In genomic region chr11:88467498-88468245, GRCm38 (mm10) we compare ENCODE assay signal across 8 mouse cellular contexts.
A peak's percentile ranks its signal among the peaks of the same experiment; 100 is the strongest.
DNase-seq lines count a peak whose midpoint lies in the region; ATAC-seq and TF ChIP-seq lines count a peak whose summit lies in the region.

No protein-coding gene starts in this region.

- H3K9ac ChIP-seq in heart, embryonic 14.5 days (ENCODE audit: low read length) = peak overlapping the region; percentile 60
- no peak overlapping the region for H3K9ac ChIP-seq in kidney, postnatal 0 days (ENCODE audit: low read depth, low read length)
- no peak overlapping the region; the same call in 1 of the 2 replicates for H3K9ac ChIP-seq in neural tube, embryonic 11.5 days (ENCODE audit: low read length)

- peak; percentile 57 for ATAC-seq in heart, embryonic 14.5 days (ENCODE audit: insufficient number of reproducible peaks, insufficient read depth, low FRiP score, low read depth)
- ATAC-seq in kidney, postnatal 0 days (replicated peaks; ENCODE audit: low FRiP score, low read depth) = peak; percentile 57; the same call in 1 of the 2 replicates
- ATAC-seq in neural tube, embryonic 11.5 days (ENCODE audit: insufficient read depth, low FRiP score, low TSS enrichment) = no peak
- ATAC-seq in granulocyte monocyte progenitor cell, adult 5-6 weeks (replicated peaks; ENCODE audit: poor library complexity, severe bottlenecking) = no peak

- no peak for TF ChIP-seq POLR2A in lung, adult 2 months (IDR thresholded peaks at IDR 0.05; ENCODE audit: borderline replicate concordance, extremely low read depth, low read depth, low read length)

- no peaks in the 10 kb centered on the region for H3K27me3 ChIP-seq in heart, embryonic 14.5 days (ENCODE audit: control insufficient read depth, insufficient read depth, low read length)
- no peaks in the 10 kb centered on the region for H3K27me3 ChIP-seq in kidney, postnatal 0 days (ENCODE audit: insufficient read depth, low read length)
- H3K27me3 ChIP-seq in neural tube, embryonic 11.5 days (ENCODE audit: control insufficient read depth, insufficient read depth, low read length) = no peaks in the 10 kb centered on the region

- H3K9me3 ChIP-seq in heart, embryonic 14.5 days (ENCODE audit: control insufficient read depth, low read length) = no peaks in the 10 kb centered on the region
- no peaks in the 10 kb centered on the region for H3K9me3 ChIP-seq in kidney, postnatal 0 days (replicated peaks; ENCODE audit: low read length)
- H3K9me3 ChIP-seq in neural tube, embryonic 11.5 days (ENCODE audit: control insufficient read depth, low read length) = no peaks in the 10 kb centered on the region

- 43% methylated on average over 18 of the region's 18 CpGs for WGBS in lung, adult 2 months
- 9% methylated on average over 18 of the region's 18 CpGs for WGBS in heart, embryonic 14.5 days
- 28% methylated on average over 18 of the region's 18 CpGs for WGBS in kidney, postnatal 0 days
- WGBS in neural tube, embryonic 11.5 days = 42% methylated on average over 18 of the region's 18 CpGs

- H3K27ac ChIP-seq in heart, embryonic 14.5 days (replicated peaks in 1 of 2; ENCODE audit: control insufficient read depth in 1 of 2, insufficient read depth in 1 of 2, low read depth in 2 of 2, low read length in 2 of 2) = peak overlapping the region; percentile 88 to 90
- peak overlapping the region; percentile 47 for H3K27ac ChIP-seq in kidney, postnatal 0 days
- H3K27ac ChIP-seq in neural tube, embryonic 11.5 days (ENCODE audit: low read depth, low read length) = peak overlapping the region; percentile 50

- 0 out of 2 replicates have a peak, but pooled peaks cover 4% of the 10 kb centered on the region for H3K36me3 ChIP-seq in heart, embryonic 14.5 days (ENCODE audit: control insufficient read depth, insufficient read depth, low read length)
- 0 out of 2 replicates have a peak, but pooled peaks cover 3% of the 10 kb centered on the region for H3K36me3 ChIP-seq in kidney, postnatal 0 days (ENCODE audit: insufficient read depth, low read length)
- no peaks in the 10 kb centered on the region for H3K36me3 ChIP-seq in neural tube, embryonic 11.5 days (ENCODE audit: control insufficient read depth, insufficient read depth, low read length)

- H3K4me1 ChIP-seq in lung, adult 2 months (ENCODE audit: control insufficient read depth, insufficient read depth, low read length) = peaks cover 3% of the 10 kb centered on the region; the same call in 1 of the 2 replicates
- H3K4me1 ChIP-seq in heart, embryonic 14.5 days (ENCODE audit: control insufficient read depth in 2 of 2, insufficient read depth in 2 of 2, low read length in 2 of 2) = peaks cover 48 to 66% of the 10 kb centered on the region in 2 experiments
- H3K4me1 ChIP-seq in kidney, postnatal 0 days (replicated peaks; ENCODE audit: insufficient read depth, low read length) = peaks cover 36% of the 10 kb centered on the region
- peaks cover 33% of the 10 kb centered on the region for H3K4me1 ChIP-seq in neural tube, embryonic 11.5 days (ENCODE audit: control insufficient read depth, insufficient read depth, low read length)

- H3K4me3 ChIP-seq in lung, adult 2 months (replicated peaks; ENCODE audit: extremely low read depth, low read depth, low read length) = no peak overlapping the region
- no peak overlapping the region for H3K4me3 ChIP-seq in heart, embryonic 14.5 days (ENCODE audit: control insufficient read depth in 1 of 2, insufficient read depth in 1 of 2, low read depth in 1 of 2, low read length in 2 of 2)
- H3K4me3 ChIP-seq in kidney, postnatal 0 days (replicated peaks; ENCODE audit: low read depth, low read length) = no peak overlapping the region
- H3K4me3 ChIP-seq in neural tube, embryonic 11.5 days (ENCODE audit: low read depth, low read length) = no peak overlapping the region

- H3K4me2 ChIP-seq in heart, embryonic 14.5 days (ENCODE audit: low read length) = peak overlapping the region; percentile 46
- 0 out of 2 replicates have a peak overlapping the region, but pooled peaks have one; percentile 18 for H3K4me2 ChIP-seq in kidney, postnatal 0 days (ENCODE audit: low read length)
- no peak overlapping the region for H3K4me2 ChIP-seq in neural tube, embryonic 11.5 days (ENCODE audit: low read depth)

- peak; percentile 59 to 75 for DNase-seq in lung, adult 18-20 months
- no peak for DNase-seq in lung, adult 2 months
- peak; percentile 34 to 56 for DNase-seq in adrenal gland, postnatal 4 days (ENCODE audit: low spot score in 2 of 2)
- DNase-seq in kidney, postnatal 0 days (ENCODE audit: low spot score) = peak; percentile 84
- DNase-seq in neural tube, embryonic 11.5 days (ENCODE audit: low spot score) = peak; percentile 70
- no peak for DNase-seq in thymus, postnatal 14 days

- no peak for TF ChIP-seq CTCF in lung, adult 2 months (IDR thresholded peaks at IDR 0.05; ENCODE audit: insufficient read depth, low read length)
- TF ChIP-seq CTCF in kidney, postnatal 0 days (IDR thresholded peaks at IDR 0.05; ENCODE audit: low read depth) = no peak

Comparison
In these comparisons a context has a peak if more than half of its experiments do, and no peak if none do; other contexts are left out.
1. DNase-seq: peak in lung, adult 18-20 months (2 of 2), adrenal gland, postnatal 4 days (2 of 2), kidney, postnatal 0 days (single experiment) and neural tube, embryonic 11.5 days (single experiment); none in lung, adult 2 months (single experiment) and thymus, postnatal 14 days (single experiment).
2. ATAC-seq: peak in heart, embryonic 14.5 days (single experiment) and kidney, postnatal 0 days (single experiment); none in neural tube, embryonic 11.5 days (single experiment) and granulocyte monocyte progenitor cell, adult 5-6 weeks (single experiment).
3. Peak in every context shown above with its lines, with median percentiles within 50 percentile points of each other: H3K27ac ChIP-seq.